Mouse (Mus musculus): Measurements from ENCODE around the gene Ank3.
A peak's percentile ranks its signal among the peaks of the same experiment; 100 is the strongest.

Gene Ank3

DNA sequence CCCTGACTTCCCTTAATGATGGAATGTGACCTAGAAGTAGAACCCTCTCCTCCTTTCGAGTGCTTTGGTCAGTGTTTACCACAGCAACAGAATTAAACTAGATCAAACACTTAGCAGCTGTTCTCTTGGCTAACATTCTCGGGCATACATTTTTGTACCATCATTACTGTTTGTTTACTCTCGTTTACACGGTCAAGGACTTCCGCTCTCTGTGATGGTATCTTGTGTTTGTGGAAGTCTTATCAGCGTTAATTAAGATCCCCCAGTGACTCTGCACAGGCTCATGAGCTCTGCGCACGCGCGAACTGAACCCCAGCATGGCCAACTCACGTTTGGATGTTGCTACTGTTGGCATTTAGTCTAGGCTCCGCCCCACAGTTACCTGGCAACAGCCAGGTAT is 16.3 kb downstream of the Ank3 start:
- no peak for DNase-seq (ENCODE audit: low spot score)

DNA sequence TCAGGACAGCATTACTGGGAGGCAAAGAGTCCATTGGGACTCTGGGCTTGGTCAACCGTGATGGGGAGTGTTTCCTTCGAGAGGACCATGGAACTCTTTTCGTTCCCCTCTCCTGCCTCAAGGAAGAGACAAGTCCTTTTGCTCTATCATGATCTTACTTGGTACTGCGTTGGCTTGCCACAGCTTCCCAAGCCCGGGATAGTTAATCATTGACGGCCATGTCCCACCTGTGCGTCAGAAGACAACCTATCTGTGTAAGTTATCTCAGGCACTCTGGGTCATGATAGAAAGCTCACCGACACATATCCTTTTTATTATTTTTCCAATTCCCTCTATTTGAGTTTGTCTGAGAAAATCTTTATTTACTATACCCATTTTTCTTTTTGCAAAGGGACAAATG is 20.1 kb downstream of the Ank3 start:
- DNase-seq (ENCODE audit: low spot score), result no peak

DNA sequence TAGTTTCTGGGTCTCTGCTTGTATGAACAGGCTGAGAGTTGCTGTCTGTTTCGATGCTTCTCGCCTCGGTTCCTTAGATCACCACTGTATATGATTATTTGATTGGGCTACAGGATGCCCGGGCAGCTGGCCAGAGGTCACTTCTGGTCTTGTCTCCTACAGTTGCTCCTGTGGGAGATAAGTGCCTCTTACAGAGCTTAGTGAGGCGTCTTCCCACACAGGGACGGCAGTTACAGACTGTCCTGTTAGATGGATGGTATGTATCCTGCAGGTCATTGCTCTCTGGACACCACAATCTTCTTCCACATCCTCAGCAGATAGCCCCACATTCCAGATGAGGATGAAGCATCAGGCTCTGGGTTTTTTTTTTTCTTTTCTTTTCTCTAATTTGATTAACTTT is 21.7 kb downstream of the Ank3 start:
- no peak for DNase-seq (ENCODE audit: low spot score)

DNA sequence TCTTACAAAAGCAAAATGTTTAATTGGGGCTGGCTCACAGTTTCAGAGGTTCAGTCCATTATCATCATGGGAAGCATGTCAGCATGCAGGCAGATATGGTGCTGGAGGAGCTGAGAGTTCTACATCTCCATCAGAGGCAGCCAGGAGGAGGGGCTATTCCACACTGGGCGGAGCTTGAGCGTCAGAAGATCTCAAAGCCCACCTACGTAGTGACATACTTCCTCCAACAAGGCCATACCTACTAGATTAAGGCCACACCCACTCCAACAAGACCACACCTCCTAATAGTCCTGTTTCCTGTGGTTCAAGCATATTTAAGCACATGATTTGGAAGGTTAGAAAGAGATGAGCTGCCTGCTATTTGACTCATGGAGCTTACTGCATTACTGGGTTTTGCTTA is 25.5 kb downstream of the Ank3 start:
- DNase-seq (ENCODE audit: low spot score), result no peak

DNA sequence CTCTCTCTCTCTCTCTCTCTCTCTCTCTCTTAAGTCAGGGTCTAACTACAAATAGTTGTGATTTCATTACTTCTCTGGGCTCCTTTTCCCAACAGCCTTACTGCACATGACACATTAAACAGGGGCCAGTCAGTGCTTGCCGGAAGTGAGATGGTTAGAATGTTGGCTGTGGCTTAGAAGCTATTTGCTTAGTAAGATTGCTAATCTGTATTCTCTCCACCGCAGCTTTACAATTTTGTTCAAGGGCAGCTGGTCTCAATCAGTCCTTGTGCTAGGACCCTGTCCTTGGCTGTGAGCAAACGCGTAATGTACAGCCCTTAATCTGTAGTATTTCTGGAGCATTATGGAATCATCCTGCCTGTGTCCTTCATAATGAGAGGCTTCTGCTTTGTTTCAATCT is 31.6 kb downstream of the Ank3 start:
- no peak for DNase-seq (ENCODE audit: low spot score)

DNA sequence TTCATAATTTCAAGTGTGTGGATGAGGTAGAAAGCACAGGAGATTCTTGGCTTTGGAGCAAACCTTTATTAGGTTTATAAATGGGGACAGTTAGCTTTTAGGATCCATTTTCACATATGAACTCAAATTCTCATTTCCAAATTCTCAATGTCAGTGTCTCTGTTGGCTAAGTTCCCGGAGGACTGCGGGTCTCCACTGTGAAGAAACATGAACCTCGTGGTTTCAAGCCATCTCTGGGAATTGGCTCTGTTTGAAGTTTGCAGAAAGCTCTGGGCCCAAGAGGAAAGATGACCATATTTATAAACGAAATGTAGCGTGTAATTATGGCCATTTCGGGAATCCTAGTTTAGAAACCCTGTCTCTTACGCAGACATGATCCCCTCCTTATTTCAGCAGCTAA is 32.5 kb downstream of the Ank3 start:
- DNase-seq (ENCODE audit: low spot score), result no peak

DNA sequence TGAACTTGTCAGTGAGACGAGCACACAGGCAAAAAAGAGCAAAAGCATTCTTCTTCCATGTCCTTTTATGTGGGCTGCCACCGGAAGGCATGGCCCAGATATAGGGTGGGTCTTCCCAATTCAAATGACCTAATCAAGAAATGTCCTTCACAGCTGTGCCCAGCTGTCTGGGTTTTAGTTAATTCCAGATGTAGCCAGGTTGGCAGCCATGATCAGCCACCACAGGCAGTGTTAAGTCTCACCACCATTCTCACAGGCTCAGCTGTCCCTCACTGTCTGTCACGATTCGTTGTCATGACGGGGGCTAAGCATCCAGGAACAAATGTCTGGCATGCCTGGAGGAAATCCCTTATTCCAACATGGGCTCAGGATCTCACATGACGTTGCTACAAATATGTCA is 36.6 kb downstream of the Ank3 start:
- DNase-seq (ENCODE audit: low spot score), result no peak

DNA sequence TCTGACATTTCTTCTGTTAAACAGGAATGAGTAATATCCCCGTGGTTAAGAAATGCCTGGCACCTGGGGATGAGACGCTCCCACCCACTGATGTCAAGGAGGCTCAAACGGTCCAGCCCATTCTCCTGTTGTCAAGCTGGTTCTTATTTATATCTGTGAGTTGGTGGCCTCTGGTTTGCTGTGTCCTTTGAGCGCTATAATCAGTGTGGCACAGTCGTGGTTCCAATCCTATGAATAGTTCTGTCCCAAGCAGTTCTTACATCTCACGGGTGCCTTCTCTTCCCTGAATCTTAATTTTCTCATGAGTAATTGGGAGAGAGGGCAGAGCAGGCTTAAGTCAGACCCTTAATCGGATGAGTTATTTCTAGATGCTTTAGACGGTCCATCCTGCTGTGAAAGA is 40.9 kb downstream of the Ank3 start:
- no peak for DNase-seq (ENCODE audit: low spot score)

DNA sequence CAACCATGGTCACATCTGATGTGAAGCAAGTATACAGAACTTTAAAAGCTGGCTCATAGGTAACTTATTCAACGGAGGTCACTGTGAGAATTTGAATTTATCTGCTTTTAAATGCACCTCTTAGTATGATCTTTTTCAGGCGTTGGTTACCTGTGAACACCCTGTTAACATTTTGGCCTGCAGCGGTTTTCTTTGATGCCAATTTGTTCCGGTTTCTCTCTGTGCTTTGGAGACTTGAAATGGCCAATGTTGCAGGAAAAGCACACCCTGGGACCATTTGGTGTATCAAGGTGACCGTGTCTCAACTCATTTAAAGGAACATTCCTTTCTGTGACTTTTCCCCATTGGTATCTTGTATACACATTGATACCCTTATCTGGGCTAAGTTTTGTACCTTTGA is 46.0 kb downstream of the Ank3 start:
- DNase-seq (ENCODE audit: low spot score), result no peak

DNA sequence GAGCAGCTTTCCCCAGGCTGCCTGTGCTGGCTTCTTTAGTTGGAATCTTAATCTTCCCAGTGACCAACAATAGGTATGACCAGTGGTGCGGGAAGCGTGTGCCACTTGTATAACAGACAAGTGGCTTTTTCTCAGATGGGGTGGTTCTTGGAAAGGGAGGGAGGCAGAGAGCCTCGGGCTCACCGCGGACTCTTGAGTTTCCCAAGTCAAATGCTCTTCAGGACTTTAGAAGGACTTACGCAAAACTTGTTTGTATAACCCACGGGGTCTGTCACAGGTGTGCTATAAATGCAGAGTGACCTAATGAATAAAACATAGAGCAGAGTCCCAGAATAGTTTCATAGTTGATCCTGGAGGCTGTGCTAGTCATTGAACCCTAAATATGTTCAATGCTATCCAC is 47.4 kb downstream of the Ank3 start:
- no peak for DNase-seq (ENCODE audit: low spot score)

DNA sequence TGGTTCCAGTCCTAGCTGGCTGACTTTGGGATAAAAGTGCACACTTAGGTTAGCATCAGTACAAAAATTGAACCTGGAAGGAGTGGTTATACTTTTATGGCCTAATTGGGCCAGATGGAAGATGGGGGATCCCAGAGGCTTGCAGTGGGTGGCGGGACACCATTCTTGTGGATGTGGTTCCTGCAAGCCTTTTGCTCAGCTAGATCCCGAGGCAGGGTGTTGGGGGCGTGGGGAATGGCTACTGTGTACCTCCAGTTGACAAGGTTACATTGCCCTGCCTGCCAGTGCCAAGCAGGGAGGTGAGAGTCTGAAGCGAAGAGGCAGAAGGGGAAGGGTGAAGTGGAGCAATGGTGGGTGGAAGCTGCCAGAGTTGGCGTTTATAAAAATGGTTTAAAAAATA is 48.0 kb downstream of the Ank3 start:
- no peak for DNase-seq (ENCODE audit: low spot score)

DNA sequence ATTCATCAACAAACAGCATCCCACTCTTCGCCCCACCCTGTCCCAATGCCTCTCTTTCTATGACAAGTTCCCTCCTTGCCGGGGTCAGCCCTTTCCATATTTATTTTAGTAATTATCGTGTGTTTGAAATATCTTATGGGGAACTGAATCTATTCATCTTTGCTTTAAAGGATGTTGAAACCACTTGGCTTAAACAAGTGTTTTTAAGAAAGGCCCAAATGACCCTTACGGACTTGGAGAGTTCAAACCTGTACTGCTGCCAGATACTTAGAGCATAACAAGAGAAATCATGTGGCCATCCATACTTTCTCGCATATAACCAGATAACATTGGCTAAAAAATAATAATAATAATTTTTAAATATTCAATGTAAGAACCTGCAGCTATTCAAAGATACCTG is 48.7 kb downstream of the Ank3 start:
- no peak for DNase-seq (ENCODE audit: low spot score)

DNA sequence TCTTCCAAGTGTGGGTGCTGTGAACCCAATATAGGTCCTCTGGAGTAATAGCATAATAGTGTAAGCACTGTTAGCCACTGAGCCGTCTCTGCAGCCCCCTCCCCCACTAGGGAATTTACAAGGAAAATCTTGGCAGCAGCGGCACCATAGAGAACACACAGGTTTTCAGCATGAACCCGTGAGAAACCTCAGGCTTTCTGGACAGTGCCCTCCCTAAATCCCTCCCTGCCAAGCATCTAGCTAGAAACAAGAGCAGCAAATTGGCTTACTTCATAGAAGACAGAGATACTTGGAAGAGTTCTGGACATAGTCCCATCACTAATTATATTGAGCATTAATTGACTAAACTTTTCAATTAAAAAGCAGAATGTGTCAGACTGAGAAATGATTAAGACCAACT is 49.6 kb downstream of the Ank3 start:
- no peak for DNase-seq (ENCODE audit: low spot score)

DNA sequence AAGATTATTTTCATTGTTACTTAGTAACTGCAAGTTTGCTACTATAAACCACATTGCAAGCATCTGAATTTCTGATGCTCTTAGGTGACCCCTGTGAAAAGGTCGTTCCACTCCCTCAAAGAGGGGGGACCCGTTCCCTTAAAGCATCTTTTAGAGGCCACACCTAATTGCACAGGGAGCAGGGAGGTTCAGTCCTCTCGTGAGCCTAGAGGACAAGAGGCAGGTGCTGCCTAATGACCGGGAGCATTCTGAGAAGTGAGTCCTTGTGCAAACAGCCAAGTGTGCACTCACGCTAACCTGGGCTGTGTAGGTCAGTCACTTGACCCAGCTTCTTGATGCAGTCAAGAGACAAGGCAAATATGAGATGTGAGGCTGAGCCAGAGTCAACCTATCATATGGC is 52.4 kb downstream of the Ank3 start:
- DNase-seq (ENCODE audit: low spot score), result no peak

DNA sequence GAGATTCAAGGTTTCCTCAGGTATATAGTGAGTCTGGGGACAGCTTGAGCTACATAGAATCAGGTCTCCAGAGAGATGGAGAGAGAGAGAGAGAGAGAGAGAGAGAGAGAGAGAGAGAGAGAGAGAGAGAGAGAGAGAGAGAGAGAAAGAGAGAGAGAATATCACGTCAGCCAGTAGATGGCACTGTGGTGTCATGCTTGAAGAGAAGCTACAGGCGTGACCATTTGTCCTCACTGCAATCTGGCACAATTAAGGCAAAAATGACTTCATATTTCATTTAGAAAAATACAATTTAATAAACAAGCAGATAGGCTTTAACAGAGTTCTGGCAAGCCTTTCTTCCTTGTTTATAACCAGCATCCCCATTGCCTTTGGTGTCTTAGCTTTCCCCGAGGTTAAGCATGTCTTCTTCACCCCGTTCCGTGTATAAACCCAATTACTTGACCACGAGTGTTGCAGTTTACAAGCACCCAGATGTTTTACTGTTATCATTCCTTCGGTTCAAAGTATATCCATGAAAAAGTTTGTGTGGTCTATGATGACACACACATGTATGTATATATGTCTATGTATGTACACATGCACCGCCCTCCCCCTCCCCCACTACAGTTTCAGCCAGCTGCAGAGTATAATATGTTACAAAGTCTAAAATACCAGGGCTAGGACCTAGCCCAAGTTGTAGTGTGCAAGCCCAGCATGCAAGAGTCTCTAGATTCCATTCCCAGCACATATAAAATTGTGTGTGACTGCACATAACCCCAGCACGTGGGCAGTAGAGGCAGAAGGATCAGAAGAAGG is 53.8 kb downstream of the Ank3 start:
- DNase-seq (ENCODE audit: low spot score), result peak; percentile 1

DNA sequence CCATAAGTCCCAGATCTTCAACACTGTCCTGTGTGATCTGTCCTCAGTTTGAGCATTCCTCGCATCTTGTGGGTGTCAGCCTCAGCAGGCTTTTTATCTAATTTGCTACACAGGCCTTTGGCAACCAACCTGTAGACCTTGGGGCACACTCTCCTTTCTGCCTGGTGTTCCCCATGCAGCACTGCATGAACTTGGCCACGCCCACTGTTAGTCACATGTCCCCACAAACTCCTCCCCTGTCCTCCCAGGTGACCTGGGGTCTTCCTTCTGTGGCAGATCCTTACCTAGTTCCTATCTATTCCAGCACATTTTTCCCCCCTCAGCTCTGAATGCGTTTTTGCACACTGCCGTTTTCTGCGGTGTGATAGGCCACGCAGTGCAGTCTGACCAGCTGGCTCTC is 55.0 kb downstream of the Ank3 start:
- no peak for DNase-seq (ENCODE audit: low spot score)

DNA sequence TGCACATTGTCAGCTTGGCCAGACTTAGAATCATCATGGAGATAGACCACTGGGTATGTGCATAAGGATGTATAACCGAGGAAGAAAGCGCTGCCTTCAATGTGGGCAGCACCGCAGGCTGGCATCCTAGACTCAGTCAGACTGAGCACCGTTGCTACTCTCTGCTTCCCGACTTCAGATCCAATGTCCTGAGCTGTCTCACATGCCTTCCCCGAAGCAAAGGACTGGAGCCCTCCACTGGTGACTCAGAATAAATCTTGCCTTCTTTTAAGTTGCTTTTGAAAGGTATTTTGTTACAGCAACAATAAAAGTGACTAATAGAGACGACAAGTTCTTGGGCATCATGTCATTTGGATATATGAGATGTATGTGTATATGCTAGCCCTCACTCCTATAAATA is 55.9 kb downstream of the Ank3 start:
- DNase-seq (ENCODE audit: low spot score), result no peak

DNA sequence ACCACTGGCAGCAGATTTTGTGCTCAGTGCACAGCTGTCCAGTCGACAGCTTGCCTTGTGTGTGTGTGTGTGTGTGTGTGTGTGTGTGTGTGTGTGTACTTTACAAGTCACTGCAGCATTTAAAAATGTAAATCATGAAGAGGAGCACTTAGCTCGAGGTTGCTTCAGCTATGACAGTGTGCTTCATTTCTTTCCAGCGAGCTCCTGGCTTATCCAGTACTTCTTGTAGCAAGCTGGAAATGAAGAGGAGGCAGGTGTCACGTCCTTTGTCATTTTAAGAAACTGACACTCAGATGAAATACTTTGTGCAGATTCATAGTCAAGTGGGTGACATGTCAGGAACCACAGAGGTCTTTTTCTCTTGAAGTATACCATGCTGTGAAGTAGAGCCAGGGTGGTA is 66.3 kb downstream of the Ank3 start:
- DNase-seq (ENCODE audit: low spot score), result no peak

DNA sequence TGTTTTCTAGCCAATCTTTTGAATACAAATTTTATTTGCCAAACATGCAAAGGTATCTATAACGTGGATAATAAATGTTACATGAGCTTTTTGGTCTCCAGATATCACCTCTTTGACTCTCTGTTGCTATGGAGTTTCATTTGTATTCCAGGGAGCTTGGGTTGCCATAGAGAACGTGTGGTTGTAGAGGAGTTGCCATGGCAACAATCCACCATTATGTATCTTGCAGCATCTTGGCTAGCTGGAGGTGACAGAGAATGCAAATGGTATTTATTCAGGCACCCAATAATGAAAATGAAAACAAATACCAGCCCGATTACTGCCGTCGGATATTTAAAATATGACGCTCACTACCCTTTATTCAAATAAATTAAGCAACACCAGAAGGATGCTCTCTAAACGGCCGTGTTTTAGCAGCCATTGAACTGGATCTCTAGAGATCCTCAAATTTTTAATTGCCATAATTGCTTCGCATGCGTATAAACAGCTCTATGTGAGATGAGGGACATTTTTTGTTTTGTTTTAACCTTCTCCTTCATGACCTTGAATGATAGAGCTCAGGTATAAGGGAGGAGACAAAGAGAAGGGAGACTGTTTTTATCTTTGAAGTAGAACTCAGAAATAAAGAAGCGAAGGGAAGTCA is 67.1 kb downstream of the Ank3 start:
- no peak for DNase-seq (ENCODE audit: low spot score)

DNA sequence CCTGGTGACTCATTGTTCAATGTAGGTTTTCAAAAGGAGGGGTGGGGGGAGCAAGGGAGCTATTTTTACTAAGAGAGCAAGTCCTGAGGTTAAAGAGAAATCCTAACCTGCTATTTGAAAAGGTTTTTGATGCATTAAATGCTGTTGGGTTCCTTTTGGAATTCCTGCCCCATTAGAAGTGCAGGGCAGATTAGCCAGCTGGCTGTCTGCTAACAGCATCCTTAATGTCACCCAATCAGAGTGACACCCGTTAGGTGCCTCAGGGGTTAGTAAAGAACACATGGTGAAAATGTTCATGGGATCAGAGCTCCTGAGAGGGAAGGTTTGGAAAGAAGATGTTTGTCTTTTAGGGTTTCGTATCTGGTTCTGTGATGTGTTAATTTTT is 67.6 kb downstream of the Ank3 start:
- DNase-seq (ENCODE audit: low spot score), result no peak

DNA sequence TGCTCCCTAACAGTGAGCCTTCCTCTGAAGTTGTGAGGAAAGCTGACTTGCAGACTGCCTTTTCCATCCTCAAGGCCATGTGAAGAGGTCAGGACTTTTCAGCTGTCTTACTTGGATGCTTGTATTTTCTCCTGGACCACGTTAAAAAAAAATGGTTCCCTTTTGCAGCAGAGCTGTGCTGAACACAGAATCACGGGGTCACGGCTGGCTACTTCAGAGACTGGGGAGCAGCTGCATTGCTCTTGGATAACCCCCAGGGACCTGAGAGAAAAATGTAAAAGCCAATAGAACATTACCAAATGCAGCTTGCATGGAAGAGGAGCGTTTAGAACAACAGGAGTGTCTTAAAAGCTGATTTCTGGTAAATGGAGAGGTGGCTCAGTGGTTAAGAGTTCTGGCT is 68.0 kb downstream of the Ank3 start:
- DNase-seq (ENCODE audit: low spot score), result no peak

DNA sequence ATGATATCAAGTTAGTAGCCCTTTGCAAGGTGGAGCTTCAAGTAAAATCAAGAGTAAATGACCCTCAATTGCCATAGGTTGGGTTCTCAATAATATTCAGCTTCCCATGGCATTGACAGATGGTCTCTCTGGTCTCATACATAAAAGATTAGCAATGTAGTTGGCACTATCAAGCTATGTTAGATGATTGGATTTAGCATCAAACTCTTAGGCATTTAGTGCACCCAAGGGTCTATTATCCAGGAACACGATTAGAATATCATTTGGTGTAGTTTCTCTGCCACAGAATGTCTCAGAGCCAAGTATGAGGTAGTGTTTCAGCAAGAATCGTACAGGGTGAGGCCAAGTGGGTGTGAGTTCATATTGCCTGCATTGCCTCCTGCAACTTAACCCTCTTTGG is 68.6 kb downstream of the Ank3 start:
- DNase-seq (ENCODE audit: low spot score), result no peak

DNA sequence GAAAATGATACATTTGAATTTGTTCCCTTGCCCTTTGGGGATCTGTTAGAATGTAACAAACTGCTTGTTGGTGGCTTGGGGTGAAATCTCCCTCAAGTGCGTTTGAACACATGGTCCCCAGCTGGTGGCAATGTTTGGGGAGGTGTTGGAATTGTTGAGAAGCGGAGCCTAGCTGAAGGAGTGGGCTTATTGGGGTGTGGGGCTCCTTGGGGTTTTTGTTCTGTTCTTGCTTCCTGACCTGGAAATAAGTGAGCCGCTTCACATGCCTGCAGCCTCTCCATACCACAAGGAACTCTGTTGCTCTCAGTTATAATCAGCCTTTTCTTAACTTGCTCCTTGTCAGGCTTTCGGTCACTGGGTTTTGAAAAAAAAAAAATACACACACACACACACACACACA is 73.3 kb downstream of the Ank3 start:
- DNase-seq (ENCODE audit: low spot score), result no peak

DNA sequence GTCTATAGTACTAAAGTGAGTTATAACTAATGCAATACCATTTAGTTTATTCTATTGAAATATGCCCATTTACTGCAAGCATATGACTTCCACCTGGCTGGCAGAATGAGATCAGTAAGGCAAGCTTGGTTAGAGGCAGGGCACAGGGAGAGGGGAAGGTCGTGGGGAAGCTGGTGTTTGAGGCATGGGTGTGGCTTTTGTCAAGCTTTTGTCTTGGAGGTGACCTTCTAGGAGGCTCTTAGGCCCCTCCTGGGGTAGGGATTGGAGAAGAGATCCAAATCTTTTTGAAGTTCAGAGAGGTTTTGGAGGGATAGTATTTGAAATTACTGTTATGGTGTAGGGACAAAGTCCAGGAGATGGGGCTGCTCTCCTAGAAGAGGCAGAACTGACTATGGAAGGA is 78.3 kb downstream of the Ank3 start:
- DNase-seq (ENCODE audit: low spot score), result no peak
